Mouse (Mus musculus): ENCODE data around the gene Wnt6. TPM values are rescaled to one million over a fixed set of nuclear protein-coding genes. Genes with fewer than 3 reads are reported as not detected.

Gene Wnt6
- polyA plus RNA-seq, 1 experiment from 2014 or later: not detected

DNA sequence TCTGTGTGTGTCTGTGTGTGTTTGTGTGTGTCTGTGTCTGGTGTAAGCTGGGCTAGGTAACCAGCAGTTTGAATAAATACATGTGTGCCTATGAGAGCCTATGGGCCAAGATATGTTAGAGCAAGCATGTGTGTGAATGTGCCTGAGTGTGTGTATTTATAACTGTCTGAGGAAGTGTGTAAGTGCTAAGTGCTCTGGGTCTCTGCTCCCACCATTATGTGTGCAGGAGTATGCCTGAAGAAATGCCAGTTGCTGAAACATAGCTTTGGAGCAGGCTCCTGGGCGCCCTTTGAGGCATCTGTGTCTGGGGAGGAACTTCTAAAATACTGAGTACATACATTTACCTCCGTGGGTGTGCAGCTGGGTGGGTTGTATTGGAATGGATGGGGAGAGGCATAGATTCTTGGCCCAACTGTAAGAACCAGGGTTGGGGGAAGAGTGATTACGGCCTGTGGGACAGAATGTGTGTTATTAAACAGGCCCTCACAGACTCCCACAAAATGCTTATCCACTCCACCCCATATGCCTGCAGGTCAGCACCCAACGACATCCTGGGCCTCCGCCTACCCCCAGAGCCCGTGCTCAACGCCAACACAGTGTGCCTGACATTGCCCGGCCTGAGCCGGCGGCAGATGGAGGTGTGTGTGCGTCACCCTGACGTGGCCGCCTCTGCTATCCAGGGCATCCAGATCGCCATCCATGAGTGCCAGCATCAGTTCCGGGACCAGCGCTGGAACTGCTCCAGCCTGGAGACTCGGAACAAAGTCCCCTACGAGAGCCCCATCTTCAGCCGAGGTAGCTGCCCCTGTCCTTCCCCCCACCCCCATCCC lies 21.4 kb downstream of the Wnt6 start:
- ChIA-PET POLR2A (no interaction called here), CTCF (interaction anchor here (0.9 to 1.8 kb wide), 2 partner anchors 19 to 30 kb away, joined by 3 to 4 read pairs; no protein-coding TSS in a partner anchor)
- ATAC-seq (no peak), DNase-seq (ENCODE audit: low read depth, low spot score) (no peak)
- in situ Hi-C loops (cut with MboI; ENCODE audit: low pct_unique_long_range_greater_than_20kb): no loop called here
- peaks cover 71% of the 10 kb centered on the region for H3K27me3 ChIP-seq
- no peak for TF ChIP-seq CTCF (IDR thresholded peaks at IDR 0.05)

DNA sequence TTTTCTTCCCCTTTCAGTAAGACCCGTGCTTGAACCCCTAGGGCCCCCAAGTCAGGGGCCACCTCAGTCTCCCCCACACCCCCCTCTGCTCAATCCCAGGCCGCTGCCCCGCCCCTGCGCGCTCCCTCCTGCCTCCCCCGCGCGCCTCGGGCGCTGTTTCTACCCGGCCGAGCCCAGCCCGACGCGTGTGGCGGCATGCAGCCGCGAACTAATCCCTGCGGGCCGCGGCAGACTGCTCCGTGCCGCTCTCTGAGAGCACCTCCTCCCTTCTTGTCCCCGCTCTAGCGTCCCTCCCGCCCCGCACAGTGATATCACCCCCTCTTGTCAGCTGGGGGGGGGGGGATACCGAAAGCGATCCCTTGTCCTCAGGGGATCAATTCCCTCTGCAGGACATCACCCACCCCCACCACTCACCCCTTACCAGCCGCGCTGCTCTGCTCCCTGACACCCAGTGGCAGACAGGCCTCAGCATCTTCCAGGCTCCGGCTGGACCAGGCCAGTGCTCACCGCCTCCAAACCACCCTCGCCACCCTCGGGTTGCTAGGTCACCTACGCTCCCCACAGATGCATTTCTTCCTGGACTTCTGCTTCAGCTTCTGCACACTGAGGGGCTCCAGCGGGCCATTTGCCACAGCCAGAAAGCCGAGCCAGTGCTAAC lies 22.9 kb downstream of the Wnt6 start:
- ATAC-seq: peak; percentile 44
- CTCF ChIA-PET: no interaction called here
- peaks cover 67% of the 10 kb centered on the region for H3K27me3 ChIP-seq

GRCm38 (mm10) chr1:74795145-74795529 lies 23.4 kb downstream of the Wnt6 start:
- in situ Hi-C loops (cut with MboI; ENCODE audit: low pct_unique_long_range_greater_than_20kb): no loop called here
- peaks cover 66% of the 10 kb centered on the region for H3K27me3 ChIP-seq
- ChIA-PET POLR2A (no interaction called here), CTCF (interaction anchor here (1.0 to 2.0 kb wide), 2 partner anchors 9 to 13 kb away, joined by 5 to 12 read pairs; no protein-coding TSS in a partner anchor)
- DNase-seq (ENCODE audit: low read depth, low spot score) (no peak), ATAC-seq (no peak)
- TF ChIP-seq CTCF (IDR thresholded peaks at IDR 0.05): no peak

More for the DNA sequence above, 22.9 kb downstream of the Wnt6 start:
- POLR2A ChIA-PET: no interaction called here
- in situ Hi-C loops (cut with MboI; ENCODE audit: low pct_unique_long_range_greater_than_20kb): no loop called here
- DNase-seq (ENCODE audit: low read depth, low spot score): no peak
- no peak for TF ChIP-seq CTCF (IDR thresholded peaks at IDR 0.05)

- ChIA-PET POLR2A (no interaction called here), CTCF (no interaction called here)
- DNase-seq (ENCODE audit: low read depth, low spot score) (no peak), ATAC-seq (no peak)
- in situ Hi-C loops (cut with MboI; ENCODE audit: low pct_unique_long_range_greater_than_20kb): no loop called here
- H3K27me3 ChIP-seq: peaks cover 69% of the 10 kb centered on the region
- TF ChIP-seq CTCF (IDR thresholded peaks at IDR 0.05): no peak
These were observed 25.8 kb downstream of the Wnt6 start for GRCm38 (mm10) chr1:74797459-74797858.

- no peak for DNase-seq (ENCODE audit: low read depth, low spot score)
- no peak for ATAC-seq
- no peak for TF ChIP-seq CTCF (IDR thresholded peaks at IDR 0.05)
- ChIA-PET CTCF (interaction anchor here (2.0 kb wide), 1 partner anchor 13 kb away, joined by 9 read pairs; no protein-coding TSS in a partner anchor), POLR2A (interaction anchor here (0.6 kb wide), 1 partner anchor 32 kb away, joined by 4 read pairs; no protein-coding TSS in a partner anchor)
- in situ Hi-C loops (cut with MboI; ENCODE audit: low pct_unique_long_range_greater_than_20kb): no loop called here
- peaks cover 79% of the 10 kb centered on the region for H3K27me3 ChIP-seq
These were observed 28.8 kb downstream of the Wnt6 start for GRCm38 (mm10) chr1:74800424-74800888.

GRCm38 (mm10) chr1:74801631-74802140 lies 30.0 kb downstream of the Wnt6 start:
- ATAC-seq (no peak), DNase-seq (ENCODE audit: low read depth, low spot score) (no peak)
- CTCF ChIA-PET: interaction anchor here (2.0 kb wide), 1 partner anchor 14 kb away, joined by 9 read pairs; no protein-coding TSS in a partner anchor
- peaks cover 81% of the 10 kb centered on the region for H3K27me3 ChIP-seq
- no peak for TF ChIP-seq CTCF (IDR thresholded peaks at IDR 0.05)
- in situ Hi-C loops (cut with MboI; ENCODE audit: low pct_unique_long_range_greater_than_20kb): no loop called here
- POLR2A ChIA-PET: no interaction called here

DNA sequence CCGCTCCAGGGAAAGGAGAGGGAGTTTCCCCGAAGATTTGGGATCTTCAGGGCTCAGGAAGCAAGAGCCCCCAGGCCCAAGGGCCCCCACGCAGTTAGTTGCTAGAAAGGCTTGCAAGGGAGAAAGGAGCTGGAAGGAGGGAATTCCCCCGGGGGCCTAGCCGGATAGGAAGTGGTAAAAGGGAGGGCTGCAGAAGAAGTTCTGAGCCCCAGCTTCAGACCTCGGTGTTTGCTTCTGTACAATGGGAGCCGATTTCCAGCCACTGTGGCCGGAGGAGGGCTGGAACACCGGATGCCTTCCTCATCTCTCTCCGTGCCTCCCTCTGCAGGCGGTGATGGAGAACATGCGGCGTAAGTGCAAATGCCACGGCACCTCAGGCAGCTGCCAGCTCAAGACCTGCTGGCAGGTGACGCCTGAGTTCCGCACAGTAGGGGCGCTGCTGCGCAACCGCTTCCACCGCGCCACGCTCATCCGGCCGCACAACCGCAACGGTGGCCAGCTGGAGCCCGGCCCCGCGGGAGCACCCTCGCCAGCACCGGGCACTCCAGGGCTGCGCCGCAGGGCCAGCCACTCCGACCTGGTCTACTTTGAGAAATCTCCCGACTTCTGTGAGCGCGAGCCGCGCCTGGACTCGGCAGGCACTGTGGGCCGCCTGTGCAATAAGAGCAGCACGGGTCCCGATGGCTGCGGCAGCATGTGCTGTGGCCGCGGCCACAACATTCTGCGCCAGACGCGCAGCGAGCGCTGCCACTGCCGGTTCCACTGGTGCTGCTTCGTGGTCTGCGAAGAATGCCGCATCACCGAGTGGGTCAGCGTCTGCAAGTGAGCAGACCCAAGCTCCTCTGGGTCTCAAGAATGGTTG lies 31.3 kb downstream of the Wnt6 start:
- ChIA-PET CTCF (interaction anchor here (1.3 to 1.7 kb wide), 4 partner anchors 8 to 15 kb away, joined by 4 to 7 read pairs (median 4); partner anchors contain the start of gene Wnt10a), POLR2A (interaction anchor here (0.8 kb wide), 1 partner anchor 12 kb away, joined by 3 read pairs; no protein-coding TSS in a partner anchor)
- DNase-seq (ENCODE audit: low read depth, low spot score) (peak; percentile 10), ATAC-seq (peak; percentile 45)
- peaks cover 76% of the 10 kb centered on the region for H3K27me3 ChIP-seq
- TF ChIP-seq CTCF (IDR thresholded peaks at IDR 0.05): no peak
- in situ Hi-C loops (cut with MboI; ENCODE audit: low pct_unique_long_range_greater_than_20kb): no loop called here

GRCm38 (mm10) chr1:74804211-74804870 lies 32.6 kb downstream of the Wnt6 start:
- TF ChIP-seq CTCF (IDR thresholded peaks at IDR 0.05): no peak
- ChIA-PET POLR2A (no interaction called here), CTCF (interaction anchor here (0.9 to 1.7 kb wide), 4 partner anchors 9 to 41 kb away, joined by 4 to 6 read pairs (median 4); no protein-coding TSS in a partner anchor)
- H3K27me3 ChIP-seq: peaks cover 72% of the 10 kb centered on the region
- in situ Hi-C loops (cut with MboI; ENCODE audit: low pct_unique_long_range_greater_than_20kb): no loop called here
- ATAC-seq (no peak), DNase-seq (ENCODE audit: low read depth, low spot score) (no peak)

DNA sequence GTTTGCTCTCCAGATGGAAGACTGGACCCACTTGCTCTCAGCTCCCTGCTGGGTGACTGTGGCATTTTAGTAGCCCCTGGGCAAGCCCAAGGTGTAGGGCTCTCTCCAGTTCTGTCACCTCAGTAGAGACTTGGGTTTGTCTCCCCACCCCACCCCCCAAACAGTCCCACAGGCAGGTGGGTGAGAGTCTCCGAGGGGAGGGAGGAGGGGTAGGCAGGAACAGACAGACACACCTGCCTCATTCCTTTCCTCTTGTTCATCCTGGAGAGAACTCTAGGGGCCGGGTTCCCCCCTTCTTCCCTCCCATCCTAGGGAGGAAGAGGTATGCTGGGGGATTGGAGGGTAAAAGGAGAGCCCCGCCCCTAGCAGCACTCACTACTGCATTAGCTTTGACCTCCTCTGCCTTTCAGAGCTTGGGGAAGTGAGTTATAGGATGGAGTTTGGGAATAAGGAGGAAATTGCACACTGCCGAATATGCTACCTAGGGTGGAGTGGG lies 33.7 kb downstream of the Wnt6 start:
- no peak for TF ChIP-seq CTCF (IDR thresholded peaks at IDR 0.05)
- DNase-seq (ENCODE audit: low read depth, low spot score): no peak
- ATAC-seq: no peak
- H3K27me3 ChIP-seq: peaks cover 69% of the 10 kb centered on the region
- ChIA-PET POLR2A (no interaction called here), CTCF (interaction anchor here (0.9 to 1.7 kb wide), 4 partner anchors 10 to 42 kb away, joined by 4 to 6 read pairs (median 4); no protein-coding TSS in a partner anchor)
- in situ Hi-C loops (cut with MboI; ENCODE audit: low pct_unique_long_range_greater_than_20kb): no loop called here
